Mouse (Mus musculus): Measurements from ENCODE around the gene Ift27.
A peak's percentile ranks its signal among the peaks of the same experiment; 100 is the strongest.

The Ift27 gene

GRCm38 (mm10) chr15:78173972-78174886 lies at the start of gene Ift27:
TSS of gene Ift27 (minus strand) at chr15:78174107.
- TF ChIP-seq GATA4 (IDR thresholded peaks at IDR 0.05; ENCODE audit: insufficient replicate concordance, low read length): peak; percentile 4; the same call in 1 of the 2 replicates

GRCm38 (mm10) chr15:78215269-78215668 lies 41.4 kb upstream of the Ift27 start:
- no peak for TF ChIP-seq GATA4 (IDR thresholded peaks at IDR 0.05; ENCODE audit: insufficient replicate concordance, low read length)

GRCm38 (mm10) chr15:78211367-78211766 lies 37.5 kb upstream of the Ift27 start:
- TF ChIP-seq GATA4 (IDR thresholded peaks at IDR 0.05; ENCODE audit: insufficient replicate concordance, low read length): no peak

GRCm38 (mm10) chr15:78210203-78210602 lies 36.3 kb upstream of the Ift27 start:
- TF ChIP-seq GATA4 (IDR thresholded peaks at IDR 0.05; ENCODE audit: insufficient replicate concordance, low read length): no peak

GRCm38 (mm10) chr15:78206312-78206711 lies 32.4 kb upstream of the Ift27 start, which contains the start of gene Pvalb:
TSS of gene Pvalb (minus strand) at chr15:78206400.
- no peak for TF ChIP-seq GATA4 (IDR thresholded peaks at IDR 0.05; ENCODE audit: insufficient replicate concordance, low read length)

GRCm38 (mm10) chr15:78205192-78205591 lies 31.3 kb upstream of the Ift27 start:
- no peak for TF ChIP-seq GATA4 (IDR thresholded peaks at IDR 0.05; ENCODE audit: insufficient replicate concordance, low read length)

- no peak for TF ChIP-seq GATA4 (IDR thresholded peaks at IDR 0.05; ENCODE audit: insufficient replicate concordance, low read length)
These were observed 30.3 kb upstream of the Ift27 start for GRCm38 (mm10) chr15:78204053-78204847.

GRCm38 (mm10) chr15:78195096-78195880 lies 21.4 kb upstream of the Ift27 start:
- peak; percentile 83; the same call in 1 of the 2 replicates for TF ChIP-seq GATA4 (IDR thresholded peaks at IDR 0.05; ENCODE audit: insufficient replicate concordance, low read length)

- TF ChIP-seq GATA4 (IDR thresholded peaks at IDR 0.05; ENCODE audit: insufficient replicate concordance, low read length): no peak
These were observed 20.4 kb upstream of the Ift27 start for GRCm38 (mm10) chr15:78194320-78194719.

- no peak for TF ChIP-seq GATA4 (IDR thresholded peaks at IDR 0.05; ENCODE audit: insufficient replicate concordance, low read length)
These were observed 15.7 kb upstream of the Ift27 start for GRCm38 (mm10) chr15:78189636-78190035.

- no peak for TF ChIP-seq GATA4 (IDR thresholded peaks at IDR 0.05; ENCODE audit: insufficient replicate concordance, low read length)
These were observed 14.6 kb upstream of the Ift27 start for GRCm38 (mm10) chr15:78188546-78188945.

- TF ChIP-seq GATA4 (IDR thresholded peaks at IDR 0.05; ENCODE audit: insufficient replicate concordance, low read length): no peak
These were observed 13.0 kb upstream of the Ift27 start for GRCm38 (mm10) chr15:78186906-78187305.

GRCm38 (mm10) chr15:78185609-78186008 lies 11.7 kb upstream of the Ift27 start:
- TF ChIP-seq GATA4 (IDR thresholded peaks at IDR 0.05; ENCODE audit: insufficient replicate concordance, low read length): no peak

GRCm38 (mm10) chr15:78184855-78185254 lies 10.9 kb upstream of the Ift27 start:
- no peak for TF ChIP-seq GATA4 (IDR thresholded peaks at IDR 0.05; ENCODE audit: insufficient replicate concordance, low read length)
